Mouse (Mus musculus): ENCODE data around the gene Trmt10a.

Trmt10a gene

GRCm38 (mm10) chr3:138193683-138194302 lies 50.5 kb downstream of the Trmt10a start, which contains the start of gene 4930579F01Rik:
TSS of gene 4930579F01Rik (minus strand) at chr3:138193825.
- H3K27me3 ChIP-seq (ENCODE audit: insufficient read depth, low read length), result peaks cover 5% of the 10 kb centered on the region
- TF ChIP-seq NANOG (IDR thresholded peaks at IDR 0.05; ENCODE audit: borderline replicate concordance, low read length) (no peak), CTCF (conservative IDR thresholded peaks at IDR 0.05; ENCODE audit: low read length) (no peak), POU5F1 (IDR thresholded peaks at IDR 0.05; ENCODE audit: borderline replicate concordance, low read length) (no peak)
- H3K36me3 ChIP-seq (ENCODE audit: insufficient read depth, low read length), result no peaks in the 10 kb centered on the region
- no peaks in the 10 kb centered on the region for H3K9me3 ChIP-seq (ENCODE audit: low read length)
- 0 out of 2 replicates have a peak within 1 kb of the TSS, but pooled peaks have one; percentile 35 for H3K4me3 ChIP-seq (replicated peaks; ENCODE audit: low read length)
- H3K4me1 ChIP-seq (replicated peaks; ENCODE audit: low read depth, low read length), result peaks cover 25% of the 10 kb centered on the region

- Histone ChIP-seq H3K9me3 (ENCODE audit: low read length) (no peaks in the 10 kb centered on the region), H3K36me3 (ENCODE audit: insufficient read depth, low read length) (no peaks in the 10 kb centered on the region), H3K27me3 (ENCODE audit: insufficient read depth, low read length) (peaks cover 7% of the 10 kb centered on the region), H3K4me1 (replicated peaks; ENCODE audit: low read depth, low read length) (peaks cover 25% of the 10 kb centered on the region), H3K4me3 (replicated peaks; ENCODE audit: low read length) (no peak overlapping the region)
- TF ChIP-seq CTCF (conservative IDR thresholded peaks at IDR 0.05; ENCODE audit: low read length), result no peak
- no peak for TF ChIP-seq NANOG (IDR thresholded peaks at IDR 0.05; ENCODE audit: borderline replicate concordance, low read length)
- TF ChIP-seq POU5F1 (IDR thresholded peaks at IDR 0.05; ENCODE audit: borderline replicate concordance, low read length), result no peak
Measured at GRCm38 (mm10) chr3:138197093-138197492, 53.8 kb downstream of the Trmt10a start.

GRCm38 (mm10) chr3:138197556-138197955 lies 54.3 kb downstream of the Trmt10a start:
- H3K4me1 ChIP-seq (replicated peaks; ENCODE audit: low read depth, low read length), result peaks cover 25% of the 10 kb centered on the region
- H3K9me3 ChIP-seq (ENCODE audit: low read length), result no peaks in the 10 kb centered on the region
- H3K36me3 ChIP-seq (ENCODE audit: insufficient read depth, low read length), result no peaks in the 10 kb centered on the region
- TF ChIP-seq NANOG (IDR thresholded peaks at IDR 0.05; ENCODE audit: borderline replicate concordance, low read length) (no peak), CTCF (conservative IDR thresholded peaks at IDR 0.05; ENCODE audit: low read length) (no peak), POU5F1 (IDR thresholded peaks at IDR 0.05; ENCODE audit: borderline replicate concordance, low read length) (no peak)
- H3K27me3 ChIP-seq (ENCODE audit: insufficient read depth, low read length), result peaks cover 7% of the 10 kb centered on the region
- no peak overlapping the region for H3K4me3 ChIP-seq (replicated peaks; ENCODE audit: low read length)

GRCm38 (mm10) chr3:138197973-138198721 lies 54.9 kb downstream of the Trmt10a start:
- Histone ChIP-seq H3K4me3 (replicated peaks; ENCODE audit: low read length) (no peak overlapping the region), H3K4me1 (replicated peaks; ENCODE audit: low read depth, low read length) (peaks cover 23% of the 10 kb centered on the region), H3K9me3 (ENCODE audit: low read length) (no peaks in the 10 kb centered on the region), H3K36me3 (ENCODE audit: insufficient read depth, low read length) (no peaks in the 10 kb centered on the region), H3K27me3 (ENCODE audit: insufficient read depth, low read length) (peaks cover 7% of the 10 kb centered on the region)
- no peak for TF ChIP-seq POU5F1 (IDR thresholded peaks at IDR 0.05; ENCODE audit: borderline replicate concordance, low read length)
- TF ChIP-seq CTCF (conservative IDR thresholded peaks at IDR 0.05; ENCODE audit: low read length), result peak; percentile 56
- TF ChIP-seq NANOG (IDR thresholded peaks at IDR 0.05; ENCODE audit: borderline replicate concordance, low read length), result no peak

- Histone ChIP-seq H3K9me3 (ENCODE audit: low read length) (no peaks in the 10 kb centered on the region), H3K27me3 (ENCODE audit: insufficient read depth, low read length) (peaks cover 9% of the 10 kb centered on the region), H3K36me3 (ENCODE audit: insufficient read depth, low read length) (no peaks in the 10 kb centered on the region), H3K4me1 (replicated peaks; ENCODE audit: low read depth, low read length) (peaks cover 17% of the 10 kb centered on the region), H3K4me3 (replicated peaks; ENCODE audit: low read length) (no peak overlapping the region)
- TF ChIP-seq POU5F1 (IDR thresholded peaks at IDR 0.05; ENCODE audit: borderline replicate concordance, low read length) (no peak), NANOG (IDR thresholded peaks at IDR 0.05; ENCODE audit: borderline replicate concordance, low read length) (no peak), CTCF (conservative IDR thresholded peaks at IDR 0.05; ENCODE audit: low read length) (no peak)
Measured at GRCm38 (mm10) chr3:138198722-138199068, 55.4 kb downstream of the Trmt10a start.

- Histone ChIP-seq H3K4me1 (replicated peaks; ENCODE audit: low read depth, low read length) (no peaks in the 10 kb centered on the region), H3K9me3 (ENCODE audit: low read length) (no peaks in the 10 kb centered on the region), H3K4me3 (replicated peaks; ENCODE audit: low read length) (no peak overlapping the region), H3K36me3 (ENCODE audit: insufficient read depth, low read length) (no peaks in the 10 kb centered on the region), H3K27me3 (ENCODE audit: insufficient read depth, low read length) (peaks cover 8% of the 10 kb centered on the region; the same call in 1 of the 2 replicates)
- TF ChIP-seq NANOG (IDR thresholded peaks at IDR 0.05; ENCODE audit: borderline replicate concordance, low read length) (no peak), CTCF (conservative IDR thresholded peaks at IDR 0.05; ENCODE audit: low read length) (no peak), POU5F1 (IDR thresholded peaks at IDR 0.05; ENCODE audit: borderline replicate concordance, low read length) (no peak)
Measured at GRCm38 (mm10) chr3:138208821-138209220, 65.6 kb downstream of the Trmt10a start.
